Mouse (Mus musculus): ENCODE data around the gene AC124502.3. TPM values are rescaled to one million over a fixed set of nuclear protein-coding genes. Genes with fewer than 3 reads are reported as not detected.
A peak's percentile ranks its signal among the peaks of the same experiment; 100 is the strongest.

Gene AC124502.3
- total and polyA plus RNA-seq, 2 experiments from 2014 or later, result 2.0 to 3.0 TPM

GRCm38 (mm10) chr19:5058801-5059771, 20.4 kb downstream of the AC124502.3 start:
- WGBS, result 16% methylated on average over 10 of the region's 10 CpGs
- Histone ChIP-seq H3K27me3 (ENCODE audit: insufficient read depth, low read length) (no peaks in the 10 kb centered on the region), H3K27ac (ENCODE audit: low read depth, low read length) (no peak overlapping the region), H3K36me3 (ENCODE audit: insufficient read depth) (no peaks in the 10 kb centered on the region), H3K4me1 (ENCODE audit: insufficient read depth) (no peaks in the 10 kb centered on the region), H3K9me3 (ENCODE audit: low read length) (no peaks in the 10 kb centered on the region), H3K9ac (0 out of 2 replicates have a peak overlapping the region, but pooled peaks have one; percentile 6), H3K4me2 (ENCODE audit: low read depth) (no peak overlapping the region), H3K4me3 (ENCODE audit: low read depth, low read length) (no peak overlapping the region)
- ATAC-seq (peak; percentile 16; the same call in 1 of the 2 replicates), DNase-seq (no peak)
- TF ChIP-seq CTCF (IDR thresholded peaks at IDR 0.05; ENCODE audit: low read depth), result no peak

GRCm38 (mm10) chr19:5060365-5061330, 22.0 kb downstream of the AC124502.3 start:
- no peaks in the 10 kb centered on the region for H3K36me3 ChIP-seq (ENCODE audit: insufficient read depth)
- H3K9ac ChIP-seq, result no peak overlapping the region
- DNase-seq (no peak), ATAC-seq (no peak; the same call in 1 of the 2 replicates)
- WGBS, result 39% methylated on average over 5 of the region's 5 CpGs
- no peak for TF ChIP-seq CTCF (IDR thresholded peaks at IDR 0.05; ENCODE audit: low read depth)
- H3K4me2 ChIP-seq (ENCODE audit: low read depth), result no peak overlapping the region
- no peaks in the 10 kb centered on the region for H3K4me1 ChIP-seq (ENCODE audit: insufficient read depth)
- no peaks in the 10 kb centered on the region for H3K9me3 ChIP-seq (ENCODE audit: low read length)
- H3K27ac ChIP-seq (ENCODE audit: low read depth, low read length), result no peak overlapping the region
- H3K4me3 ChIP-seq (ENCODE audit: low read depth, low read length), result no peak overlapping the region
- no peaks in the 10 kb centered on the region for H3K27me3 ChIP-seq (ENCODE audit: insufficient read depth, low read length)

DNA sequence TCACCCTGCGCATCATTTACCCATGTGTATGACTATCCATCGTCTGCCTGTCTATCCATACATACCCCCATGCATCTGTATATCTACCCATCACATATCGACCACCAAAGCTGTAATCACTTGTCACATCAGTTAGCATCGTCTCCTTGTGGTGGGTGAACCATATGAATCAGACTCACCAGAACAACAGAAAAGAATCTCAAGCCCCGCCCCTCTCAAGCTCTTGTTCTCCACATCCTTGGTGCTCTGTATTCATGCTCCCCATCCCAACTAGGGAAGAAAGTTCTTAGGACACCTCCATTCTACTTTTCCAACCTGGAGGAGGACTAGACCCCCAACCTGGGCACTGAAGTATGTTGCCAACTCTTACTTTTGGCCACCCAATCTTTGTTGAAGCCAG, 23.4 kb downstream of the AC124502.3 start:
- DNase-seq (no peak), ATAC-seq (no peak)
- no peak overlapping the region for H3K4me3 ChIP-seq (ENCODE audit: low read depth, low read length)
- no peak overlapping the region for H3K9ac ChIP-seq
- H3K4me1 ChIP-seq (ENCODE audit: insufficient read depth), result no peaks in the 10 kb centered on the region
- no peak overlapping the region for H3K27ac ChIP-seq (ENCODE audit: low read depth, low read length)
- 87% methylated on average over 5 of the region's 5 CpGs for WGBS
- no peaks in the 10 kb centered on the region for H3K27me3 ChIP-seq (ENCODE audit: insufficient read depth, low read length)
- no peaks in the 10 kb centered on the region for H3K36me3 ChIP-seq (ENCODE audit: insufficient read depth)
- no peak for TF ChIP-seq CTCF (IDR thresholded peaks at IDR 0.05; ENCODE audit: low read depth)
- no peaks in the 10 kb centered on the region for H3K9me3 ChIP-seq (ENCODE audit: low read length)
- H3K4me2 ChIP-seq (ENCODE audit: low read depth), result no peak overlapping the region

GRCm38 (mm10) chr19:5062446-5062845, 23.8 kb downstream of the AC124502.3 start:
- ATAC-seq, result no peak
- WGBS, result 88% methylated on average over 6 of the region's 6 CpGs
- H3K4me3 ChIP-seq (ENCODE audit: low read depth, low read length), result no peak overlapping the region

DNA sequence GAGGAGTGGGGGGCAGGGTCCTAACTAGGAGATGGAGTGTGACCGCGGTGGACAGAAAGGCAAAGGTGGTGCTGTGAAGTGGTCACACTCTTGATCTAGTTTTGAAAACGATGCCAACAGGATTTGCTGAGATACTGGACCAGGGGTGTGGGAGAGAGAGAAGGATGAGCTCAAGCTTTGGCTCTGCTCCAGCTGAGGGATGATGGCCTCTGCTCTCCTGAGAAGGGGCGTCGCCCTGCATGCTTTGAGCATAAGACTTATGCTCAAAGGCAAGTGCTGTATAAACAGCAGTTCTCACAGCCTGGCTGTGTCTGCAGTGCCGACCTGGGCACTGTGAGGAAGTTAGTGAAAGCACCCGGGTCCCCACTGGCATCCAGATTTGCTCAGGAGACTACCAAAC, 26.4 kb downstream of the AC124502.3 start:
- Histone ChIP-seq H3K27ac (ENCODE audit: low read depth, low read length) (no peak overlapping the region), H3K27me3 (ENCODE audit: insufficient read depth, low read length) (no peaks in the 10 kb centered on the region), H3K4me2 (ENCODE audit: low read depth) (no peak overlapping the region), H3K9ac (no peak overlapping the region), H3K4me1 (ENCODE audit: insufficient read depth) (peaks cover 4% of the 10 kb centered on the region; the same call in 1 of the 2 replicates), H3K4me3 (ENCODE audit: low read depth, low read length) (no peak overlapping the region), H3K36me3 (ENCODE audit: insufficient read depth) (no peaks in the 10 kb centered on the region), H3K9me3 (ENCODE audit: low read length) (no peaks in the 10 kb centered on the region)
- no peak for ATAC-seq
- TF ChIP-seq CTCF (IDR thresholded peaks at IDR 0.05; ENCODE audit: low read depth), result no peak
- 59% methylated on average over 7 of the region's 7 CpGs for WGBS
- no peak for DNase-seq

More at GRCm38 (mm10) chr19:5062446-5062845, 23.8 kb downstream of the AC124502.3 start:
- H3K4me1 ChIP-seq (ENCODE audit: insufficient read depth), result peaks cover 2% of the 10 kb centered on the region; the same call in 1 of the 2 replicates
- no peak overlapping the region for H3K9ac ChIP-seq
- H3K27me3 ChIP-seq (ENCODE audit: insufficient read depth, low read length), result no peaks in the 10 kb centered on the region
- no peaks in the 10 kb centered on the region for H3K36me3 ChIP-seq (ENCODE audit: insufficient read depth)
- H3K4me2 ChIP-seq (ENCODE audit: low read depth), result no peak overlapping the region
- DNase-seq, result no peak
- no peaks in the 10 kb centered on the region for H3K9me3 ChIP-seq (ENCODE audit: low read length)
- H3K27ac ChIP-seq (ENCODE audit: low read depth, low read length), result no peak overlapping the region
- no peak for TF ChIP-seq CTCF (IDR thresholded peaks at IDR 0.05; ENCODE audit: low read depth)

GRCm38 (mm10) chr19:5067040-5067799, 28.5 kb downstream of the AC124502.3 start:
- peak overlapping the region; percentile 55; the same call in 1 of the 2 replicates for H3K9ac ChIP-seq
- peak; percentile 40 for DNase-seq

More at GRCm38 (mm10) chr19:5067040-5067799, 28.5 kb downstream of the AC124502.3 start:
- H3K4me3 ChIP-seq (ENCODE audit: low read depth, low read length), result peak overlapping the region; percentile 38; the same call in 1 of the 2 replicates
- 18% methylated on average over 15 of the region's 15 CpGs for WGBS
- ATAC-seq, result peak; percentile 8; the same call in 1 of the 2 replicates
- no peak overlapping the region for H3K27ac ChIP-seq (ENCODE audit: low read depth, low read length)
- peak overlapping the region; percentile 86 for H3K4me2 ChIP-seq (ENCODE audit: low read depth)
- TF ChIP-seq CTCF (IDR thresholded peaks at IDR 0.05; ENCODE audit: low read depth), result no peak
- H3K9me3 ChIP-seq (ENCODE audit: low read length), result no peaks in the 10 kb centered on the region
- H3K36me3 ChIP-seq (ENCODE audit: insufficient read depth), result no peaks in the 10 kb centered on the region
- no peaks in the 10 kb centered on the region for H3K27me3 ChIP-seq (ENCODE audit: insufficient read depth, low read length)
- H3K4me1 ChIP-seq (ENCODE audit: insufficient read depth), result peaks cover 12% of the 10 kb centered on the region
